Mouse (Mus musculus) midbrain, embryonic 10.5 days (tissue): ENCODE results near the gene Ascc1. TPM values are rescaled to one million over a fixed set of nuclear protein-coding genes. Genes with fewer than 3 reads are reported as not detected.

Experiments used
- DNase-seq: peaks from one replicate; pipeline ENCODE4 v3.0.0-alpha.2; 2017; ENCODE audit warnings: low spot score
- H3K27ac ChIP-seq: fragments of 300-500 bp; sonication (generic); replicated peaks from 2 replicates; pipeline ENCODE4 v1.5.1; 2016; ENCODE audit warnings: mild to moderate bottlenecking
- H3K27me3 ChIP-seq: fragments of 300-500 bp; sonication (generic); 2 replicates; pipeline ENCODE4 v1.6.1; 2016; ENCODE audit warnings: low read depth, mild to moderate bottlenecking; ENCODE audit not compliant: poor library complexity, severe bottlenecking
- H3K36me3 ChIP-seq: fragments of 300-500 bp; sonication (generic); 2 replicates; pipeline ENCODE4 v1.6.1; 2016; ENCODE audit warnings: mild to moderate bottlenecking, moderate library complexity
- H3K4me1 ChIP-seq: fragments of 300-500 bp; sonication (generic); 2 replicates; pipeline ENCODE4 v1.6.1; 2016
- H3K4me3 ChIP-seq: fragments of 300-500 bp; sonication (generic); 2 replicates; pipeline ENCODE4 v1.5.1; 2016; ENCODE audit warnings: mild to moderate bottlenecking, moderate library complexity
- H3K9me3 ChIP-seq: fragments of 300-500 bp; sonication (generic); replicated peaks from 2 replicates; pipeline ENCODE4 v1.6.1; 2016; ENCODE audit warnings: mild to moderate bottlenecking
- WGBS: fragments of 180-500 bp; shearing (Covaris S2); methylation state at CpG from one replicate; pipeline ENCODE4 v1.1.7; 2016; 5-methylcytosine and 5-hydroxymethylcytosine counted together
- polyA plus RNA-seq: library from polyadenylated mRNA; unstranded; fragments of >200 nt; fragmentation: Nextera tagmentation; extraction: Ambion mirVana; gene quantifications from 2 replicates; pipeline ENCODE4 v1.2.1, GENCODE M21; 2016

Ascc1 gene
- polyA plus RNA-seq, 1 experiment from 2014 or later: 34.4 TPM

GRCm38 (mm10) chr10:59967309-59967942 lies 35.2 kb upstream of the Ascc1 start:
- Histone ChIP-seq H3K9me3 (0 out of 2 replicates have a peak, but pooled peaks cover 4% of the 10 kb centered on the region), H3K27ac (no peak overlapping the region), H3K4me3 (no peak overlapping the region), H3K36me3 (no peaks in the 10 kb centered on the region), H3K4me1 (peaks cover 52% of the 10 kb centered on the region), H3K27me3 (peaks cover 15% of the 10 kb centered on the region)
- WGBS: 89% methylated on average over 6 of the region's 6 CpGs
- DNase-seq: no peak

GRCm38 (mm10) chr10:59969821-59970449 lies 32.7 kb upstream of the Ascc1 start:
- H3K4me1 ChIP-seq: peaks cover 61% of the 10 kb centered on the region
- peaks cover 15% of the 10 kb centered on the region for H3K27me3 ChIP-seq
- under 1% methylated on average over 25 of the region's 25 CpGs for WGBS
- peak; percentile 78 for DNase-seq
- H3K9me3 ChIP-seq: 0 out of 2 replicates have a peak, but pooled peaks cover 4% of the 10 kb centered on the region
- H3K4me3 ChIP-seq: peak overlapping the region; percentile 63
- no peaks in the 10 kb centered on the region for H3K36me3 ChIP-seq
- H3K27ac ChIP-seq: peak overlapping the region; percentile 95

- peaks cover 57% of the 10 kb centered on the region for H3K4me1 ChIP-seq
- DNase-seq: no peak
These were observed 32.0 kb upstream of the Ascc1 start for GRCm38 (mm10) chr10:59970450-59971062.

GRCm38 (mm10) chr10:59971813-59972212 lies 30.8 kb upstream of the Ascc1 start:
- WGBS: 90% methylated on average over 8 of the region's 8 CpGs
- H3K4me1 ChIP-seq: peaks cover 53% of the 10 kb centered on the region

More at GRCm38 (mm10) chr10:59970450-59971062, 32.0 kb upstream of the Ascc1 start:
- Histone ChIP-seq H3K9me3 (0 out of 2 replicates have a peak, but pooled peaks cover 4% of the 10 kb centered on the region), H3K4me3 (peak overlapping the region; percentile 63), H3K36me3 (no peaks in the 10 kb centered on the region), H3K27me3 (peaks cover 15% of the 10 kb centered on the region), H3K27ac (peak overlapping the region; percentile 95)
- 37% methylated on average over 6 of the region's 6 CpGs for WGBS

GRCm38 (mm10) chr10:59972534-59972933 lies 30.1 kb upstream of the Ascc1 start:
- H3K4me1 ChIP-seq: peaks cover 56% of the 10 kb centered on the region
- WGBS: 81% methylated on average over 2 of the region's 2 CpGs
- H3K27ac ChIP-seq: no peak overlapping the region
- H3K9me3 ChIP-seq: no peaks in the 10 kb centered on the region
- H3K4me3 ChIP-seq: no peak overlapping the region
- peaks cover 15% of the 10 kb centered on the region for H3K27me3 ChIP-seq
- H3K36me3 ChIP-seq: no peaks in the 10 kb centered on the region
- DNase-seq: no peak

More at GRCm38 (mm10) chr10:59971813-59972212, 30.8 kb upstream of the Ascc1 start:
- Histone ChIP-seq H3K27me3 (peaks cover 15% of the 10 kb centered on the region), H3K9me3 (0 out of 2 replicates have a peak, but pooled peaks cover 3% of the 10 kb centered on the region), H3K36me3 (no peaks in the 10 kb centered on the region), H3K4me3 (no peak overlapping the region), H3K27ac (no peak overlapping the region)
- no peak for DNase-seq

GRCm38 (mm10) chr10:59972999-59973398 lies 29.6 kb upstream of the Ascc1 start:
- Histone ChIP-seq H3K4me1 (peaks cover 58% of the 10 kb centered on the region), H3K27ac (no peak overlapping the region), H3K27me3 (peaks cover 15% of the 10 kb centered on the region), H3K36me3 (no peaks in the 10 kb centered on the region), H3K4me3 (no peak overlapping the region), H3K9me3 (no peaks in the 10 kb centered on the region)
- DNase-seq: no peak
- WGBS: 85% methylated on average over 6 of the region's 6 CpGs

- H3K36me3 ChIP-seq: no peaks in the 10 kb centered on the region
- no peak overlapping the region for H3K4me3 ChIP-seq
- 83% methylated on average over 4 of the region's 4 CpGs for WGBS
- peaks cover 62% of the 10 kb centered on the region for H3K4me1 ChIP-seq
- DNase-seq: no peak
- H3K27ac ChIP-seq: 0 out of 2 replicates have a peak overlapping the region, but pooled peaks have one; percentile 34
- no peaks in the 10 kb centered on the region for H3K9me3 ChIP-seq
- H3K27me3 ChIP-seq: peaks cover 15% of the 10 kb centered on the region
These were observed 29.2 kb upstream of the Ascc1 start for GRCm38 (mm10) chr10:59973400-59973799.

- Histone ChIP-seq H3K4me1 (peaks cover 70% of the 10 kb centered on the region), H3K27ac (peak overlapping the region; percentile 78), H3K36me3 (no peaks in the 10 kb centered on the region), H3K4me3 (no peak overlapping the region; the same call in 1 of the 2 replicates), H3K27me3 (peaks cover 15% of the 10 kb centered on the region), H3K9me3 (no peaks in the 10 kb centered on the region)
- WGBS: 25% methylated on average over 6 of the region's 6 CpGs
- DNase-seq: peak; percentile 35
These were observed 28.4 kb upstream of the Ascc1 start for GRCm38 (mm10) chr10:59974191-59974664.

GRCm38 (mm10) chr10:59974786-59975185 lies 27.8 kb upstream of the Ascc1 start:
- 86% methylated on average over 3 of the region's 3 CpGs for WGBS
- peak overlapping the region; percentile 78 for H3K27ac ChIP-seq
- no peak for DNase-seq
- H3K36me3 ChIP-seq: no peaks in the 10 kb centered on the region
- H3K4me3 ChIP-seq: no peak overlapping the region
- H3K27me3 ChIP-seq: peaks cover 15% of the 10 kb centered on the region
- H3K9me3 ChIP-seq: no peaks in the 10 kb centered on the region
- peaks cover 71% of the 10 kb centered on the region for H3K4me1 ChIP-seq

- Histone ChIP-seq H3K4me3 (no peak overlapping the region), H3K27ac (no peak overlapping the region), H3K9me3 (no peaks in the 10 kb centered on the region), H3K4me1 (peaks cover 57% of the 10 kb centered on the region), H3K27me3 (no peaks in the 10 kb centered on the region; the same call in 1 of the 2 replicates), H3K36me3 (peaks cover 6% of the 10 kb centered on the region; the same call in 1 of the 2 replicates)
- WGBS: 61% methylated on average over 2 of the region's 4 CpGs
- no peak for DNase-seq
These were observed 25.5 kb upstream of the Ascc1 start for GRCm38 (mm10) chr10:59977141-59977540.

- Histone ChIP-seq H3K4me1 (peaks cover 50% of the 10 kb centered on the region), H3K27ac (peak overlapping the region; percentile 66)
- WGBS: 91% methylated on average over 5 of the region's 5 CpGs
These were observed 24.8 kb upstream of the Ascc1 start for GRCm38 (mm10) chr10:59977715-59978343.

GRCm38 (mm10) chr10:59978401-59978800 lies 24.2 kb upstream of the Ascc1 start:
- no peaks in the 10 kb centered on the region for H3K27me3 ChIP-seq
- DNase-seq: no peak
- peaks cover 45% of the 10 kb centered on the region for H3K4me1 ChIP-seq
- H3K4me3 ChIP-seq: no peak overlapping the region
- peaks cover 6% of the 10 kb centered on the region; the same call in 1 of the 2 replicates for H3K36me3 ChIP-seq
- WGBS: 71% methylated on average over 2 of the region's 2 CpGs
- no peaks in the 10 kb centered on the region for H3K9me3 ChIP-seq
- peak overlapping the region; percentile 66 for H3K27ac ChIP-seq

More at GRCm38 (mm10) chr10:59977715-59978343, 24.8 kb upstream of the Ascc1 start:
- peaks cover 6% of the 10 kb centered on the region; the same call in 1 of the 2 replicates for H3K36me3 ChIP-seq
- no peak overlapping the region for H3K4me3 ChIP-seq
- H3K27me3 ChIP-seq: no peaks in the 10 kb centered on the region; the same call in 1 of the 2 replicates
- no peaks in the 10 kb centered on the region for H3K9me3 ChIP-seq
- no peak for DNase-seq
